Mouse (Mus musculus) CD4-positive naive resting alpha-beta T cell, adult 57 days (primary cell): Measurements from ENCODE around the gene Cd274. TPM values are rescaled to one million over a fixed set of nuclear protein-coding genes. Genes with fewer than 3 reads are reported as not detected.

Experiments used
- total RNA-seq: library from RNA; stranded (reverse); gene quantifications from one replicate; pipeline ENCODE4 v1.2.4, GENCODE M21; 2023

Gene Cd274
- 24.1 TPM for total RNA-seq

GRCm38 (mm10) chr19:29366969-29367622 is at the start of gene Cd274, which contains the start of gene Plgrkt:
Gene Cd274, plus strand, starts transcription at chr19:29367455.
Gene Plgrkt, minus strand, starts transcription at chr19:29367390.

GRCm38 (mm10) chr19:29325053-29325851 is 42.0 kb upstream of the Cd274 start, which contains the start of gene Insl6:
Gene Insl6, minus strand, starts transcription at chr19:29325356.

GRCm38 (mm10) chr19:29334068-29334745 is 33.0 kb upstream of the Cd274 start, which contains the start of gene Rln1:
Gene Rln1, minus strand, starts transcription at chr19:29334670.

GRCm38 (mm10) chr19:29410619-29411018 is 43.4 kb downstream of the Cd274 start, which contains the start of gene Pdcd1lg2:
Gene Pdcd1lg2, plus strand, starts transcription at chr19:29410919.

Other genes with a start within 250 kb of the Cd274 start
- 58.2 TPM for gene Jak2, start 115.6 kb upstream of the Cd274 start, total RNA-seq
- 4.8 TPM for gene Insl6, start 42.1 kb upstream of the Cd274 start, total RNA-seq
- not detected for gene Rln1, start 32.8 kb upstream of the Cd274 start, total RNA-seq
- 187 TPM for gene Plgrkt, start 65 bp upstream of the Cd274 start, total RNA-seq
- gene Pdcd1lg2, start 43.5 kb downstream of the Cd274 start, total RNA-seq: 1.4 TPM
- gene Ric1, start 154.8 kb downstream of the Cd274 start, total RNA-seq: 29.3 TPM